Mouse (Mus musculus) stomach, postnatal 0 days (tissue): ENCODE data around the gene Cdc42bpa. TPM values are rescaled to one million over a fixed set of nuclear protein-coding genes. Genes with fewer than 3 reads are reported as not detected.

ENCODE experiments used
- ATAC-seq: fragments of 200-750 bp; cut with Nextera tagmentation; 2 replicates; pipeline ENCODE4 v1.8.0; 2017; ENCODE audit not compliant: low FRiP score, low TSS enrichment
- DNase-seq: peaks from one replicate; pipeline ENCODE4 v3.0.0-alpha.2; 2016; ENCODE audit warnings: low spot score
- H3K27ac ChIP-seq: fragments of 300-500 bp; sonication (generic); replicated peaks from 2 replicates; pipeline ENCODE4 v1.5.1; 2014; ENCODE audit warnings: mild to moderate bottlenecking, control low read depth
- H3K27me3 ChIP-seq: fragments of 300-500 bp; sonication (generic); 2 replicates; pipeline ENCODE4 v1.6.1; 2014; ENCODE audit warnings: low read length; ENCODE audit not compliant: control insufficient read depth, insufficient read depth
- H3K36me3 ChIP-seq: fragments of 300-500 bp; sonication (generic); 2 replicates; pipeline ENCODE4 v1.6.1; 2014; ENCODE audit warnings: low read length, mixed read lengths; ENCODE audit not compliant: control insufficient read depth, insufficient read depth
- H3K4me1 ChIP-seq: fragments of 300-500 bp; sonication (generic); replicated peaks from 2 replicates; pipeline ENCODE4 v1.6.1; 2014; ENCODE audit warnings: antibody characterized with exemption; ENCODE audit not compliant: control insufficient read depth, insufficient read depth
- H3K4me2 ChIP-seq: fragments of 300-500 bp; sonication (generic); replicated peaks from 2 replicates; pipeline ENCODE4 v1.6.1; 2014; ENCODE audit warnings: low read depth, mild to moderate bottlenecking, control low read depth, moderate library complexity
- H3K4me3 ChIP-seq: fragments of 300-500 bp; sonication (generic); 2 replicates; pipeline ENCODE4 v1.5.1; 2014; ENCODE audit warnings: low read depth, low read length, control low read depth
- H3K9ac ChIP-seq: fragments of 300-500 bp; sonication (generic); 2 replicates; pipeline ENCODE4 v1.6.1; 2014; ENCODE audit warnings: mild to moderate bottlenecking, low read length, control low read depth, mixed read lengths
- H3K9me3 ChIP-seq: fragments of 300-500 bp; sonication (generic); 2 replicates; pipeline ENCODE4 v1.6.1; 2016; ENCODE audit warnings: low read length; ENCODE audit not compliant: control insufficient read depth
- CTCF ChIP-seq: IDR thresholded peaks from 2 replicates; pipeline ENCODE4 v1.5.1; 2016; ENCODE audit warnings: antibody characterized with exemption, low read depth, mild to moderate bottlenecking, moderate library complexity
- EP300 ChIP-seq: optimal IDR thresholded peaks from 2 replicates; pipeline ENCODE3; 2016; ENCODE audit warnings: antibody characterized with exemption
- WGBS: fragments of 180-500 bp; shearing (Covaris S2); extraction: QIAGEN DNeasy Blood & Tissue Kit; methylation state at CpG from one replicate; pipeline ENCODE4 v1.1.7; 2014; 5-methylcytosine and 5-hydroxymethylcytosine counted together
- polyA plus RNA-seq: library from polyadenylated mRNA; unstranded; fragments of >200 nt; fragmentation: Nextera tagmentation; extraction: Ambion mirVana; gene quantifications from 2 replicates; pipeline ENCODE4 v1.2.1, GENCODE M21; 2015

Gene Cdc42bpa
- polyA plus RNA-seq, 1 experiment from 2014 or later: 8.0 TPM

DNA sequence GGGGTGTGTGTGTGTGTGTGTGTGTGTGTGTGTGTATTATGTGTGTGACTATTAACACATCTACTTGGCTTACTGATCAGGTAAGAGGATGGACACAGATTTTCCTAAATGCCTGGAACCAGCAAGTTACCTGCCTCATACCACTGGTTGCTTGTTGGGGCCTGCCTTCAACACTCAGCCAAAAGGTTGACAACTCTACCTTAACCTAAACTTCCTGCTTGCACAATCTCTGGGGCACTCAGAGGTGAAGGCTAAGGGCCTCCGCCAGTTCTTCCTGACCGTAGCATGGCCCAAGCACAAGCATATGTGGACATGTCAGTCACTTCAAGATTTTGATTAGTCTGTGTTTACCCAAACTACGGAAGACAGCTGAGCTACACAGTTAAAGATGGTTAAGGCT lies 237.7 kb downstream of the Cdc42bpa start:
- Histone ChIP-seq H3K27ac (no peak overlapping the region), H3K36me3 (no peaks in the 10 kb centered on the region), H3K9ac (no peak overlapping the region), H3K9me3 (no peaks in the 10 kb centered on the region), H3K4me2 (no peak overlapping the region), H3K4me1 (peaks cover 5% of the 10 kb centered on the region; the same call in 1 of the 2 replicates), H3K27me3 (no peaks in the 10 kb centered on the region), H3K4me3 (no peak overlapping the region)
- DNase-seq (no peak), ATAC-seq (no peak)
- TF ChIP-seq EP300 (no peak), CTCF (no peak)
- WGBS: 42% methylated on average over 3 of the region's 3 CpGs

GRCm38 (mm10) chr1:180198959-180199714 lies 238.9 kb downstream of the Cdc42bpa start, which contains the start of gene Coq8a:
Gene Coq8a (minus strand): TSS chr1:180199602.
- Histone ChIP-seq H3K36me3 (no peaks in the 10 kb centered on the region), H3K4me2 (no peak within 1 kb of the TSS), H3K4me3 (no peak within 1 kb of the TSS), H3K9ac (no peak within 1 kb of the TSS), H3K27me3 (no peaks in the 10 kb centered on the region), H3K9me3 (no peaks in the 10 kb centered on the region), H3K27ac (no peak within 1 kb of the TSS), H3K4me1 (peaks cover 5% of the 10 kb centered on the region; the same call in 1 of the 2 replicates)
- no peak for ATAC-seq
- no peak for DNase-seq
- WGBS: 64% methylated on average over 4 of the region's 4 CpGs
- TF ChIP-seq EP300 (no peak), CTCF (no peak)

GRCm38 (mm10) chr1:180199715-180200050 lies 239.4 kb downstream of the Cdc42bpa start:
- no peaks in the 10 kb centered on the region for H3K36me3 ChIP-seq
- H3K27ac ChIP-seq: no peak overlapping the region
- DNase-seq (no peak), ATAC-seq (no peak)
- no peaks in the 10 kb centered on the region for H3K27me3 ChIP-seq
- no peak overlapping the region for H3K4me2 ChIP-seq
- no peaks in the 10 kb centered on the region for H3K9me3 ChIP-seq
- WGBS: 56% methylated on average over 4 of the region's 4 CpGs
- TF ChIP-seq CTCF (no peak), EP300 (no peak)
- H3K4me3 ChIP-seq: no peak overlapping the region
- H3K4me1 ChIP-seq: peaks cover 2% of the 10 kb centered on the region; the same call in 1 of the 2 replicates
- no peak overlapping the region for H3K9ac ChIP-seq

DNA sequence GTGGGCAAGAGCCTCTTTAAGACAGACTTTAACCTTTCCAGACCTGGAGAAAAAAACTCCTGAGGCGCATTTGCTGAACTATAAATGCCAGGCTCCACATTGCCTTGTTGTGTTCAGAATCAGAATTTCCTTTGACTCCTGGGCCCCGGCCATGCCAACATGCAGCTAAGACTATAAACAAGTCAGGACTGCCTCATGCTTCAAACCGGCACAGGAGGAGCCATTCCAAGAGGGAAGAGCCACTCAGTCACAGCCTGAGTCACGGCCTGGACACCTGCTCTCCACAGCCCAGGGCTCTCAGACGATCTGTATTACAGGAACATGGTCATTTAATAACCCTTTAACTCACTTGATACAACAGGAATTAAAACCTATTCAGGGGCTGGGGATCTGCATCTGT lies 240.4 kb downstream of the Cdc42bpa start:
- no peaks in the 10 kb centered on the region for H3K4me1 ChIP-seq
- ATAC-seq (no peak), DNase-seq (no peak)
- no peak overlapping the region for H3K4me3 ChIP-seq
- H3K27ac ChIP-seq: no peak overlapping the region
- TF ChIP-seq CTCF (no peak), EP300 (no peak)
- no peak overlapping the region for H3K9ac ChIP-seq
- H3K4me2 ChIP-seq: no peak overlapping the region
- no peaks in the 10 kb centered on the region for H3K36me3 ChIP-seq
- no peaks in the 10 kb centered on the region for H3K27me3 ChIP-seq
- no peaks in the 10 kb centered on the region for H3K9me3 ChIP-seq
- WGBS: 48% methylated on average over 5 of the region's 5 CpGs

- Histone ChIP-seq H3K4me3 (no peak overlapping the region), H3K9ac (no peak overlapping the region), H3K4me1 (no peaks in the 10 kb centered on the region)
Measured at GRCm38 (mm10) chr1:180208370-180208769, 248.1 kb downstream of the Cdc42bpa start.

GRCm38 (mm10) chr1:180210031-180210432 lies 249.8 kb downstream of the Cdc42bpa start:
- Histone ChIP-seq H3K4me1 (no peaks in the 10 kb centered on the region), H3K4me2 (no peak overlapping the region), H3K27ac (no peak overlapping the region), H3K36me3 (no peaks in the 10 kb centered on the region), H3K9me3 (no peaks in the 10 kb centered on the region), H3K4me3 (no peak overlapping the region), H3K9ac (no peak overlapping the region), H3K27me3 (no peaks in the 10 kb centered on the region)
- WGBS: 69% methylated on average over 4 of the region's 4 CpGs
- DNase-seq (no peak), ATAC-seq (no peak)
- TF ChIP-seq CTCF: no peak
- no peak for TF ChIP-seq EP300

More at GRCm38 (mm10) chr1:180208370-180208769, 248.1 kb downstream of the Cdc42bpa start:
- no peaks in the 10 kb centered on the region for H3K27me3 ChIP-seq
- H3K9me3 ChIP-seq: no peaks in the 10 kb centered on the region
- WGBS: 78% methylated on average over 3 of the region's 3 CpGs
- no peak overlapping the region for H3K27ac ChIP-seq
- no peak for DNase-seq
- H3K4me2 ChIP-seq: no peak overlapping the region
- TF ChIP-seq CTCF (no peak), EP300 (no peak)
- ATAC-seq: no peak
- no peaks in the 10 kb centered on the region for H3K36me3 ChIP-seq
